Mouse (Mus musculus) testis, postnatal 14 days (tissue): ENCODE measurements at regions not wholly inside any gene's neighbourhood (a gene's known extent, or its start where the extent isn't known, plus 50 kb on each side); places are given as distances from the start of the nearest gene placed in this dataset.

ENCODE experiments used
- DNase-seq: peaks from one replicate; pipeline ENCODE4 v3.0.0; 2021; ENCODE audit warnings: low spot score

DNA sequence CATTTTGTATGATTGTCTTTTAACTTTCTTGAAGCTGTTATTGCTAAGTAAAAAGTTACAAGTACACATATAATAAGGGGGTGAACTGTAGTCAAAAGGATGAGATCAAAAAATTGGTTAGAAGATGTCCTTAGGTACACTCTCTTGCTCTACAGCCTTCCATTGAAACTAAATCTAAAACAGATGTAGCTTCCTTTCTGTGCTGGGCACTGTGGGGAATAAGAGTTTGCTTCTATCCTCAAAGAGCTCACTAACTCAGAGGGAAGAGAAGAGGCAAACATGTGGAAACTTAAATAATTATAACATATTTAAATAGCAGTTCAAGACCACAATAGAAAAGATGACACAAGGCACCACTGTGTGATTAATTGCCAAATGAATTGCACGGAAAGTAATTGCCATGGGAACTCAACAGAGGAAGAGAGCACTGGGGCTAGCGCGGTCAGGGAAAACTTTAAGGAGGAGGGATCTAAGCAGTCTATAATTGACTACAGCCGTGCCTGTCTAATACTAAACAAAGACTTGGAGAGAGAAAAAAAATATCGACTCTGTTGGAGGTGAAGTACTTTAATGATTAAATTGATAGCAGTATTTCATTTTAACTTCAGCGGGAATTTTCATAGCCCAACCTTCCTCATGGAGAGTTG lies 57.9 kb upstream of the Ammecr1 start:
- DNase-seq = no peak

DNA sequence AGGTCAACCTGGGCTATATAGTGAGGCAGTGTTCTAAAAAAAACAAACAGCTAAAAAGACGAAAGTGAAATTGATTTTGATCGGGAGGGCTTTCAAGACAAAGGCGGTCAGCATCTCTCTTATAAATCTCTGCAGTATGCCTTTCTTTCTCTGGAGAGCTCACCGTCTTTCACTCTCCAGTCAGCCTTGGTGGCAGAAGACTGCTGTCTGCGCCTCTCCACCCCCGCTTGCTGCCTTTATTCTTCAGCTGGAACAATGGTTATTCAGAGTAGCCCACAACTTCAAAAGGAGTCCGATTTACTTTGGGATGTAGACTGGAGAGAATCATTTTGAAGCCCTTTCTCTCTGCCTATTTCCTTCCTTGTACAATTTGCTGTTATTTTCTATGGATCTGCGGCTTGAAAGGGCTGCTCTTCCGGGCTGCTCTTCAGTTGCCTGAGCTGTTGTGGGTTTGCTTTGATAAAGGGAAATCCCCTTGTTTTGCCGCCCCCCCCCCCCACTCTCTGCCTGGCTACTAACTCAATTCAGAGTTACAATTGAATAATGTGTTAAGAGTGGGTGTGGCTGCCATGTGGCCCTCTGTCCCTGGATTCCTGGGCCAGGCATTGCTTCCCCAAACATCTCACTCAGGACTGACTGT lies 64.0 kb upstream of the Ammecr1 start:
- no peak for DNase-seq

DNA sequence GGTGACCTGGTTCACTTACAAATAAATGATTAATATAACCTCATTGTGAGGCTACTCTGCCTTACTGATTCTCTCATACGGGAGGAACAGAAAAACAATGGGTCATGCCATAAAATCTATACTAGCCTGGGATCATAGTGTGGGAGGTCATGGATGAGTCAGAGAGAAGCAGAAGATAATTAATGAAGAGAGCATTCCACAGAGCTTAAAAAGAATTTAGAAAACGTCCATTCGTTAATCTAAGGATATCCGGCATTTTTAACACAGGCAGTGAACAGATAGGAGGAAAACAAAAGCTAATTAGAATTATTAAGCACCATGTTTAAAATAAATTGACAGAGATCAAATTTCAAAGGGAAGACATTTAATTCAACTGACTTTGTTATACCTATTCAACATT lies 59.5 kb upstream of the Rtl9 start:
- no peak for DNase-seq

DNA sequence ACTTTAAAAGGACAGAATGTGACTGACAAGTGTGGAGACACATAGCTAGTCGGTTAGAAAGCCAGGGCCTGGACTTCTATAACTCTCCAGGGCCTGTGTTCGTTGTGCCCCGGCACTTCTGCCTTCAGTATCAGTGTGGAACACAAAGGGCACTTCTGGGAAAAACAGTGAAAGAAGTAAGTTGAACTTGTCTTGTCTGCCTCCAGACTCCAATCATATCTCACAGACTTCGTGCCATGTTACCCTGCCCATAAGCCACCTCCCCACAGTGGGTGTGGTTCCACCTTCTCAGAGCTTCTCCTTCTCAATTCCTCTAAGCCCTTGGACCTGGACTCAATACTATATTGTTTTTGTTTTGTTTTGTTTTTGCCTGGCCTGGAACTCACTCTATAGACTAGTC lies 55.1 kb upstream of the Rtl9 start:
- DNase-seq = no peak

DNA sequence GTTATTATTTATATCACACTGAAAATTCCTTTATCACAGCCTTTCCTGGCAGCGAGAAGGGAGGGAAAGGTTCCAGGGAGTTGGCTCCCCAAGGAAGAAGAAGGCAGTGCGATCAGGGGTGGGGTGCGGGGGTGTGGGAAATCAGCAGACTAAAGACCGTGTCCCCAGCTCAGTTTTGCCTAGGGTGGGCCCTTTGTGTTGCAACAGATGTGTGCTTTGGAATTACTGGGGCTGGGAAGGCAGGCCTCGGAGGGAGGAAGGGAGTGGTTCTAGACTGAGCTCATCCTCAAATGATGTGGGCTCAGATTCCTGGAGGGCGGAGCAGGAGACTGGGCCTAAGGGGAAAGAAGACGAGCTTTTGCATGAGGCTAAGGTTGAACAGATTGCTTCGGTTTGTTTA lies 53.1 kb upstream of the Rtl9 start:
- DNase-seq = peak; percentile 5
